ENCODE assay signal across 13 mouse cellular contexts in genomic region chr1:194703235-194703634, GRCm38 (mm10).
DNase-seq lines count a peak whose midpoint lies in the region; ATAC-seq lines count a peak whose summit lies in the region.
"Had no signal": no experiment of that assay in that cellular context is flagged by ENCODE, and none has a peak within 500 bp of the region (broad histone marks: within the 10 kb centered on the region; RNA-seq: fewer than 3 reads in every experiment).

No protein-coding gene starts in this region.

- H3K27ac ChIP-seq in kidney, embryonic 16.5 days (ENCODE audit: low read length), result no peak overlapping the region
- no peak overlapping the region; the same call in none of the 2 replicates for H3K27ac ChIP-seq in forebrain, embryonic 15.5 days (replicated peaks)
- H3K27ac ChIP-seq in midbrain, embryonic 14.5 days (replicated peaks; ENCODE audit: low read depth, low read length), result no peak overlapping the region
- H3K27ac ChIP-seq: limb, embryonic 13.5 days had no signal

- 23% methylated on average over 2 of the region's 2 CpGs for WGBS in kidney, embryonic 16.5 days
- WGBS in forebrain, embryonic 15.5 days, result 4% methylated on average over 2 of the region's 2 CpGs
- WGBS in midbrain, embryonic 14.5 days, result 10% methylated on average over 2 of the region's 2 CpGs

- no peak overlapping the region for H3K4me3 ChIP-seq in kidney, embryonic 16.5 days (ENCODE audit: low read length)
- no peak overlapping the region for H3K4me3 ChIP-seq in forebrain, embryonic 15.5 days
- H3K4me3 ChIP-seq in midbrain, embryonic 14.5 days (replicated peaks; ENCODE audit: low read depth, low read length), result no peak overlapping the region
- H3K4me3 ChIP-seq: erythroblast, embryonic 14.5 days; limb, embryonic 13.5 days had no signal

- no peaks in the 10 kb centered on the region for H3K9me3 ChIP-seq in kidney, embryonic 16.5 days (ENCODE audit: low read length)
- no peaks in the 10 kb centered on the region for H3K9me3 ChIP-seq in forebrain, embryonic 15.5 days
- no peaks in the 10 kb centered on the region for H3K9me3 ChIP-seq in midbrain, embryonic 14.5 days (ENCODE audit: control insufficient read depth, low read length)
- H3K9me3 ChIP-seq: limb, embryonic 13.5 days had no signal

- H3K4me2 ChIP-seq in kidney, embryonic 16.5 days (replicated peaks; ENCODE audit: low read depth, low read length), result no peak overlapping the region
- H3K4me2 ChIP-seq in forebrain, embryonic 15.5 days (replicated peaks), result no peak overlapping the region
- no peak overlapping the region for H3K4me2 ChIP-seq in midbrain, embryonic 14.5 days (ENCODE audit: low read length)
- H3K4me2 ChIP-seq: limb, embryonic 13.5 days had no signal

- peaks cover 11% of the 10 kb centered on the region; the same call in 1 of the 2 replicates for H3K4me1 ChIP-seq in kidney, embryonic 16.5 days (ENCODE audit: insufficient read depth, low read length)
- peaks cover 38% of the 10 kb centered on the region for H3K4me1 ChIP-seq in forebrain, embryonic 15.5 days
- 0 out of 2 replicates have a peak, but pooled peaks cover 10% of the 10 kb centered on the region for H3K4me1 ChIP-seq in midbrain, embryonic 14.5 days (ENCODE audit: control insufficient read depth, insufficient read depth, low read length)

- no peak for DNase-seq in kidney, adult 9 months
- DNase-seq in brain, adult 2 months (ENCODE audit: low read depth, low spot score), result peak; percentile 80
- DNase-seq in midbrain, embryonic 14.5 days, result peak; percentile 42
- DNase-seq in spleen, postnatal 10 days (ENCODE audit: low spot score in 2 of 2), result no peak
- DNase-seq in heart, postnatal 14 days, result no peak
- DNase-seq in cerebellum, adult 18-20 months, result no peak
- DNase-seq: heart, postnatal 36 days; lung, postnatal 10 days had no signal

- intact Hi-C loops in heart, postnatal 14 days (cut with DNase I), result no loop called here

- H3K36me3 ChIP-seq in kidney, embryonic 16.5 days (ENCODE audit: insufficient read depth, low read length), result no peaks in the 10 kb centered on the region
- peaks cover 13% of the 10 kb centered on the region for H3K36me3 ChIP-seq in forebrain, embryonic 15.5 days
- H3K36me3 ChIP-seq in midbrain, embryonic 14.5 days (ENCODE audit: control insufficient read depth, insufficient read depth, low read length), result no peaks in the 10 kb centered on the region
- H3K36me3 ChIP-seq: limb, embryonic 13.5 days had no signal

- H3K27me3 ChIP-seq in kidney, embryonic 16.5 days (ENCODE audit: insufficient read depth, low read length), result no peaks in the 10 kb centered on the region
- no peaks in the 10 kb centered on the region for H3K27me3 ChIP-seq in forebrain, embryonic 15.5 days
- H3K27me3 ChIP-seq in midbrain, embryonic 14.5 days (ENCODE audit: control insufficient read depth, insufficient read depth, low read length), result no peaks in the 10 kb centered on the region
- H3K27me3 ChIP-seq: limb, embryonic 13.5 days had no signal

- peak; percentile 62; the same call in 1 of the 2 replicates for ATAC-seq in kidney, embryonic 16.5 days (ENCODE audit: low FRiP score, low TSS enrichment)
- peak; percentile 68 for ATAC-seq in forebrain, embryonic 15.5 days (replicated peaks)
- no peak for ATAC-seq in midbrain, embryonic 14.5 days (ENCODE audit: low FRiP score, low TSS enrichment)
- ATAC-seq: intestine, postnatal 0 days had no signal

- H3K9ac ChIP-seq in kidney, embryonic 16.5 days (replicated peaks; ENCODE audit: low read length), result no peak overlapping the region
- no peak overlapping the region for H3K9ac ChIP-seq in forebrain, embryonic 15.5 days (replicated peaks)
- H3K9ac ChIP-seq in midbrain, embryonic 14.5 days (replicated peaks; ENCODE audit: low read length), result no peak overlapping the region
- H3K9ac ChIP-seq: limb, embryonic 13.5 days had no signal

Comparison
In these comparisons a context has a peak if more than half of its experiments do, and no peak if none do; other contexts are left out.
1. DNase-seq: peak in brain, adult 2 months (single experiment) and midbrain, embryonic 14.5 days (single experiment); none in kidney, adult 9 months (single experiment), spleen, postnatal 10 days (0 of 2), heart, postnatal 14 days (0 of 2) and cerebellum, adult 18-20 months (0 of 2).